Mouse (Mus musculus): Measurements from ENCODE around the gene Cyp2c23.

Cyp2c23 gene

GRCm38 (mm10) chr19:43962795-43963194 lies 66.2 kb downstream of the Cyp2c23 start:
- TF ChIP-seq NANOG (IDR thresholded peaks at IDR 0.05; ENCODE audit: borderline replicate concordance, low read length): no peak
- TF ChIP-seq POU5F1 (IDR thresholded peaks at IDR 0.05; ENCODE audit: borderline replicate concordance, low read length): no peak
- TF ChIP-seq CTCF (conservative IDR thresholded peaks at IDR 0.05; ENCODE audit: low read length): no peak
- H3K9me3 ChIP-seq (ENCODE audit: low read length): no peaks in the 10 kb centered on the region
- no peaks in the 10 kb centered on the region for H3K36me3 ChIP-seq (ENCODE audit: insufficient read depth, low read length)
- H3K27me3 ChIP-seq (ENCODE audit: insufficient read depth, low read length): peaks cover 5% of the 10 kb centered on the region; the same call in 1 of the 2 replicates
- H3K4me3 ChIP-seq (replicated peaks; ENCODE audit: low read length): no peak overlapping the region
- H3K4me1 ChIP-seq (replicated peaks; ENCODE audit: low read depth, low read length): peaks cover 5% of the 10 kb centered on the region; the same call in 1 of the 2 replicates

DNA sequence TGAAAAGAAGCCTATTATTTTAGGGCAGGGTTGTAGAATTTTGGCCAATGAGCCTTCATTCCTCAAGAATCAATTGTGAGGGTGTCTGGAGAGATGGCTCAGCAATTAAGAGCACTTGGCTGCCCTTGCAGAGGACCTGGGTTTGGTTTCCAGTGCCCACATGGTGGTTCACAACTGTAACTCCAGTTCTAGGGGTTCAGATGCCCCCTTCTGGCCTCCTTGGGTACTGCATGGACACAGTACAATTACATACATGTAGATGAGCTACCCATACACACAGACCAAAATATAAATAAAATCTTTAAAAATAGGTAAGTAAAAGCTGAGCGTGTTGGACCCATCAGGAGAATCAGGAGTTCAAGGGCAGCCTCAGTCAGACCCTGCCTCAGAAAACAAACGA lies 67.8 kb downstream of the Cyp2c23 start:
- Histone ChIP-seq H3K4me3 (replicated peaks; ENCODE audit: low read length) (no peak overlapping the region), H3K27me3 (ENCODE audit: insufficient read depth, low read length) (peaks cover under 1% of the 10 kb centered on the region; the same call in 1 of the 2 replicates), H3K9me3 (ENCODE audit: low read length) (no peaks in the 10 kb centered on the region), H3K4me1 (replicated peaks; ENCODE audit: low read depth, low read length) (peaks cover 5% of the 10 kb centered on the region; the same call in 1 of the 2 replicates), H3K36me3 (ENCODE audit: insufficient read depth, low read length) (no peaks in the 10 kb centered on the region)
- no peak for TF ChIP-seq NANOG (IDR thresholded peaks at IDR 0.05; ENCODE audit: borderline replicate concordance, low read length)
- no peak for TF ChIP-seq POU5F1 (IDR thresholded peaks at IDR 0.05; ENCODE audit: borderline replicate concordance, low read length)
- peak; percentile 60 for TF ChIP-seq CTCF (conservative IDR thresholded peaks at IDR 0.05; ENCODE audit: low read length)

DNA sequence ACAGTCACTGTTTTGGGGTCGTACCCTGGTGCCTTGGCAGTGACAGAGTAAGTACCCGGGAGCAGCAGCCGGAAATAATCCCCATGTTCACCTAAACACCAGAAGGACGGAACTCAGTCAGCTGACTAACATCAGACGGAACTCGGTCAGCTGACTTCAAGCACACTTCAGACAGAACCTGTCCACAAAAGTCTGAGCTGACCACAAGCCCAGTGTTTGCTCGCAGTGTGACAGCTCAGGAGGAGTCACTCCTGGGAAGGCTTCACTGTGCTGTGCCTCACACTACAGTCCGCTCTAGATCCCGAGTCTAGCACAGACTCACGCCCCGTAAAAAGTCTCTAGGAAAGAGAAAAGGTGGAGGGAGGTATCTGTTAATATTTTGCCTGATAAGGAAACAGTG lies 69.0 kb downstream of the Cyp2c23 start:
- H3K4me3 ChIP-seq (replicated peaks; ENCODE audit: low read length): no peak overlapping the region
- no peaks in the 10 kb centered on the region for H3K36me3 ChIP-seq (ENCODE audit: insufficient read depth, low read length)
- no peaks in the 10 kb centered on the region; the same call in 1 of the 2 replicates for H3K27me3 ChIP-seq (ENCODE audit: insufficient read depth, low read length)
- H3K4me1 ChIP-seq (replicated peaks; ENCODE audit: low read depth, low read length): peaks cover 5% of the 10 kb centered on the region; the same call in 1 of the 2 replicates
- no peak for TF ChIP-seq POU5F1 (IDR thresholded peaks at IDR 0.05; ENCODE audit: borderline replicate concordance, low read length)
- no peak for TF ChIP-seq CTCF (conservative IDR thresholded peaks at IDR 0.05; ENCODE audit: low read length)
- no peak for TF ChIP-seq NANOG (IDR thresholded peaks at IDR 0.05; ENCODE audit: borderline replicate concordance, low read length)
- H3K9me3 ChIP-seq (ENCODE audit: low read length): no peaks in the 10 kb centered on the region

GRCm38 (mm10) chr19:43959162-43959561 lies 69.8 kb downstream of the Cyp2c23 start:
- no peaks in the 10 kb centered on the region for H3K36me3 ChIP-seq (ENCODE audit: insufficient read depth, low read length)
- peaks cover 5% of the 10 kb centered on the region; the same call in 1 of the 2 replicates for H3K4me1 ChIP-seq (replicated peaks; ENCODE audit: low read depth, low read length)
- H3K4me3 ChIP-seq (replicated peaks; ENCODE audit: low read length): no peak overlapping the region
- TF ChIP-seq NANOG (IDR thresholded peaks at IDR 0.05; ENCODE audit: borderline replicate concordance, low read length): no peak
- peak; percentile 69 for TF ChIP-seq CTCF (conservative IDR thresholded peaks at IDR 0.05; ENCODE audit: low read length)
- TF ChIP-seq POU5F1 (IDR thresholded peaks at IDR 0.05; ENCODE audit: borderline replicate concordance, low read length): no peak
- no peaks in the 10 kb centered on the region; the same call in 1 of the 2 replicates for H3K27me3 ChIP-seq (ENCODE audit: insufficient read depth, low read length)
- H3K9me3 ChIP-seq (ENCODE audit: low read length): no peaks in the 10 kb centered on the region

DNA sequence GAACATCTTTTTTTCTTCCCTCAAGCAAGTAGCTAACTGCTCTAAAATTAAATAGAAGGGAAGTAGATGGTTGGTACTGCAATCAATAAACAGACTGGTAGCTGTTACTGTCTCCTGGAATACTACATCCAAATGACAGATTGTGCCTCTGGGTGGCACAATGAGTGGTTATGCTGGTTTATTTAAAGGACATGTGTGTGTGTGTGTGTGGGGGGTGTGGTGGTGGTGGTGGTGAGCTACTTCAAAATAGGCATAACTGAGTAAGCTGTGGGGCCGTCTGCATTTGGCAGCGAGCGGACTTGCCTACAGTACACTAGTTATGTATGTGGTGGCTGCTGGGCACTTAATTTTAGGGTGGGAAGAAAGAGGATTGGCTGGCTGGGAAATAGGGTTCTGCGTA lies 71.1 kb downstream of the Cyp2c23 start:
- Histone ChIP-seq H3K27me3 (ENCODE audit: insufficient read depth, low read length) (no peaks in the 10 kb centered on the region; the same call in 1 of the 2 replicates), H3K4me3 (replicated peaks; ENCODE audit: low read length) (no peak overlapping the region), H3K9me3 (ENCODE audit: low read length) (no peaks in the 10 kb centered on the region), H3K4me1 (replicated peaks; ENCODE audit: low read depth, low read length) (no peaks in the 10 kb centered on the region), H3K36me3 (ENCODE audit: insufficient read depth, low read length) (no peaks in the 10 kb centered on the region)
- no peak for TF ChIP-seq CTCF (conservative IDR thresholded peaks at IDR 0.05; ENCODE audit: low read length)
- no peak for TF ChIP-seq POU5F1 (IDR thresholded peaks at IDR 0.05; ENCODE audit: borderline replicate concordance, low read length)
- no peak for TF ChIP-seq NANOG (IDR thresholded peaks at IDR 0.05; ENCODE audit: borderline replicate concordance, low read length)

DNA sequence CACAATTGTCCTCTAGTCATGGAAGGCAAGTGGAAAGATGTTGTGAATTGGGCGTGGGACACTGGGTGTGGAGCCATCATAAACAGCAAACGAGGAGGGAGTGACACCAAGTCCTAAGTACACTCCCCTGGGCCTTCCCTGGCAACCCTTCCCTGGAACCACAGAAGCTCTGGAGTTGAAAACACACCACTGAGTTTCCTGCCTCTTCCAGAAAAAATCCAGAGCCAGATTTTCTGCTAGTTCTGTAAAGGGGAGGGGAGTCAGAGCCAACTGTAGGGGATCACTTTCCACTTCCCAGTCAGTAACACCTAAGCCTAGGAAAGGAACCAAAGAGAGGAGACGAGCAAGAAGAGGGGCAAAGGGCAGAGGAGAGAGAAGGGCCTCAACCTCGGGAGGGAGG lies 71.6 kb downstream of the Cyp2c23 start:
- Histone ChIP-seq H3K36me3 (ENCODE audit: insufficient read depth, low read length) (no peaks in the 10 kb centered on the region), H3K27me3 (ENCODE audit: insufficient read depth, low read length) (no peaks in the 10 kb centered on the region; the same call in 1 of the 2 replicates), H3K4me1 (replicated peaks; ENCODE audit: low read depth, low read length) (no peaks in the 10 kb centered on the region), H3K4me3 (replicated peaks; ENCODE audit: low read length) (no peak overlapping the region), H3K9me3 (ENCODE audit: low read length) (no peaks in the 10 kb centered on the region)
- no peak for TF ChIP-seq NANOG (IDR thresholded peaks at IDR 0.05; ENCODE audit: borderline replicate concordance, low read length)
- no peak for TF ChIP-seq POU5F1 (IDR thresholded peaks at IDR 0.05; ENCODE audit: borderline replicate concordance, low read length)
- no peak for TF ChIP-seq CTCF (conservative IDR thresholded peaks at IDR 0.05; ENCODE audit: low read length)

DNA sequence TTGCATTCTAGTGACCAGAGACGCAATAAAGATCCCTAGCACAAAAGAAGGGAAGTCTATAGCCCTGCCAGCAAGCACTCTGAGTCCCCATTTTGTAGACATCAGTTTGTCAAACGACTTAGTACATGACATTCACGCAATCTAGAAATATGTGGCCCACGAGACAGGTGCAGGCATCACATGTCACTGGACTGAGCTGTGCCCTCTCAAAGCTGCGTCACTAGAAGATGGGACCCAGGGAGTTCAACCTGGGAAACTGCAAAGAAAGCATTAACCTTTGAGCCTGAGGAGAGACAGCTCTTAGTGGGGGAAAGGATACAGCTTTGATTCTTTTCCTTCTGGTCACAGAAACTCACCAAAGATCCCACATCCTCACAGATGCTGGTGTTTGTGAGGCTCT lies 73.7 kb downstream of the Cyp2c23 start:
- H3K4me1 ChIP-seq (replicated peaks; ENCODE audit: low read depth, low read length): no peaks in the 10 kb centered on the region

More for the DNA sequence above, 73.7 kb downstream of the Cyp2c23 start:
- H3K27me3 ChIP-seq (ENCODE audit: insufficient read depth, low read length): no peaks in the 10 kb centered on the region; the same call in 1 of the 2 replicates
- no peak for TF ChIP-seq CTCF (conservative IDR thresholded peaks at IDR 0.05; ENCODE audit: low read length)
- no peak for TF ChIP-seq POU5F1 (IDR thresholded peaks at IDR 0.05; ENCODE audit: borderline replicate concordance, low read length)
- TF ChIP-seq NANOG (IDR thresholded peaks at IDR 0.05; ENCODE audit: borderline replicate concordance, low read length): no peak
- H3K9me3 ChIP-seq (ENCODE audit: low read length): no peaks in the 10 kb centered on the region
- H3K4me3 ChIP-seq (replicated peaks; ENCODE audit: low read length): no peak overlapping the region
- H3K36me3 ChIP-seq (ENCODE audit: insufficient read depth, low read length): no peaks in the 10 kb centered on the region

All from E14TG2a.4 (cell line).